Mouse (Mus musculus): ENCODE data around the gene 9630041A04Rik. TPM values are rescaled to one million over a fixed set of nuclear protein-coding genes. Genes with fewer than 3 reads are reported as not detected.

Gene 9630041A04Rik
- polyA plus RNA-seq, 1 experiment from 2014 or later: not detected

DNA sequence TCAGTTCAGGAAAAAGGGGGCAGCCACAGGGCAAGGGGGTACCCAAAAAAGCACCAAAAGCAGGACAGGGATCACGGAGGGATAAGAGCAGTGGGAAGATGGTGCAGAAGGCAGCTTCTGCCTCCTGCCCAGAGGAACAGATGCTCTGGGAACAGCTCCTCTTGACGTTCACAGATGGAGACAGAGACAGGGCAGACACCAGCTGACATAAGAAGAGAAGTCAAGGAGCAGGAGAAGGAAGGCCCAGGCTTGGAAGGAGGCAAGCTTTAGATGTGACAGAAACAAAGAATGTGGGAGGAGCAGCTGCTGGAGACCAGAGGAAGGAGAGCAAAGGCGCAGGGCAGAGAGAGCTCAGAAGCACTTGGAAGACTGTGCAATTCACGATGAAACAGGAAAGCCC, 94.6 kb downstream of the 9630041A04Rik start:
- WGBS (ENCODE audit: insufficient replicate concordance): 37% methylated on average over 4 of the region's 4 CpGs
- Histone ChIP-seq H3K36me3 (ENCODE audit: control insufficient read depth, insufficient read depth, low read length) (no peaks in the 10 kb centered on the region), H3K27me3 (ENCODE audit: control insufficient read depth, insufficient read depth, low read length) (no peaks in the 10 kb centered on the region), H3K9ac (ENCODE audit: low read depth, low read length) (no peak overlapping the region), H3K27ac (ENCODE audit: low read depth, low read length) (no peak overlapping the region), H3K4me1 (ENCODE audit: control insufficient read depth, insufficient read depth, low read length) (no peaks in the 10 kb centered on the region), H3K4me2 (no peak overlapping the region), H3K4me3 (ENCODE audit: low read depth, low read length) (no peak overlapping the region), H3K9me3 (replicated peaks; ENCODE audit: control insufficient read depth, low read length) (no peaks in the 10 kb centered on the region)
- ATAC-seq (replicated peaks; ENCODE audit: insufficient number of reproducible peaks, low FRiP score, low TSS enrichment): no peak

DNA sequence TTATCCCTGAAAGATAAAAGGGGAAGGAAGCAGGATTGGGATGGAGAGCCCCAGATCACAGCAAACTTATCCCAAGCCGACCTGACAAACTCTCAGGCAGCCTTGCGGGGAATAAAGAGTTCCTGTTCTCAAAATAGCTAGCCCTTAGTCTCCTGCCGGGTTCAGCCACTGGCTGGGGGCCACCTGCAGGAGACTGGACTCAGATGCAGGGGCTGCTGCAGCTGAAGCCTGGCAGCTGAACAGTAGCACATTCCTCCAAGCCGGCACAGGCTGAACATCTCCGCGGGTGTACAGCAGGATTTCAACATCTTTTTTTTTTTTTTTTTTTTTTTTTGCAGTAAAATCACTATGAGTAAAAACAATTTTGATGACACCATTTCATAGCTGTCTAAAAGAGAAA, 110.2 kb downstream of the 9630041A04Rik start:
- H3K9ac ChIP-seq (ENCODE audit: low read depth, low read length): no peak overlapping the region
- H3K27me3 ChIP-seq (ENCODE audit: control insufficient read depth, insufficient read depth, low read length): no peaks in the 10 kb centered on the region
- no peak overlapping the region for H3K27ac ChIP-seq (ENCODE audit: low read depth, low read length)
- H3K4me2 ChIP-seq: peak overlapping the region; percentile 14; the same call in 1 of the 2 replicates
- H3K4me3 ChIP-seq (ENCODE audit: low read depth, low read length): no peak overlapping the region
- no peaks in the 10 kb centered on the region for H3K9me3 ChIP-seq (replicated peaks; ENCODE audit: control insufficient read depth, low read length)
- no peaks in the 10 kb centered on the region for H3K4me1 ChIP-seq (ENCODE audit: control insufficient read depth, insufficient read depth, low read length)
- WGBS (ENCODE audit: insufficient replicate concordance): 21% methylated on average over 6 of the region's 6 CpGs
- no peaks in the 10 kb centered on the region for H3K36me3 ChIP-seq (ENCODE audit: control insufficient read depth, insufficient read depth, low read length)
- ATAC-seq (replicated peaks; ENCODE audit: insufficient number of reproducible peaks, low FRiP score, low TSS enrichment): no peak

DNA sequence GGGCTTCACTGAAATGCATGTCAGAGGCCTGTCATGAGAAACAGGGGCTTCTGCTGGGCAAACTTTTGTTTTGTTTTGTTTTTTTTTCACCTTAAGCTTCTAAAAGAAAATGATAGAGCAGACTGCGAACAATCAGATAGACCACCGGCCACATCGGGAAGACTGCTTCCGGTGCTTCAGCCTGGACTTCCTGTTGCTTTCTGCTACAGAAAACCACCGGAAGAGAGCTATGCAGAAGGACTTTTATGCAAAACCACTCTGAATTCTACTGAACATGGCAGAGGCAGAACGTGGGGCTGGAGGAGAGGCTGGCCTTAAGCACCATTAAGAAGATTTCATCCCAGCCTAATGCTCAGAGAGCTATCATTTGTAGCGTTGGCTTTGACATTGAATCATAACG, 110.7 kb downstream of the 9630041A04Rik start:
- 65% methylated on average over 8 of the region's 8 CpGs for WGBS (ENCODE audit: insufficient replicate concordance)
- no peak for ATAC-seq (replicated peaks; ENCODE audit: insufficient number of reproducible peaks, low FRiP score, low TSS enrichment)

DNA sequence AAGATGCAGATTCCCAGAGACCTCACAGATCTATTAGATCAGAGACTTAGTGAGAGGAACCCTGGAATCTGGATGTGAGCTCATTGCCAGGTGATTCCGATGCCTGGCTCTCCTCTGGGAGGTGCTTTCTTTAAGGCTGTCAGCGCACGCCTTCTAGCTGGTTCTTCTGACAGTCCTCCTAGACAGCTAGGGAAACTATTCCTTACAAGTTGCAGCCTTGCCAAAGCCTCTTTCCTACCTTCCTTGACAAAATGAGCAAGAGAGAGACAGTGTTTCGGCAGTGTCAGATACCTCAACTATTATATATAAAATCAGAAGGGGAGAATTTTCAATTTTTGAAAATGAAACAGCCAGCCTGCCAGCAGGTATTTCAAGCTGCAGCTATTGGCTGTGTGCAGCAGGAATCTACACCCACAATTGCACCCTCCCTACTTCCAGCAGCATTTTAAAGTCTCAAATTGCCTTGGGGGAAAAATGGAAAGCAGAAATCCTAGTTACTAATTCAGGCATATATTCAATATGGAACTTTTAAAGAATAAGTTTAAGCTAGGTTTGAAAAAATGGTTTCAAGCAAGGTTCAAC, 115.3 kb downstream of the 9630041A04Rik start:
- 73% methylated on average over 4 of the region's 4 CpGs for WGBS (ENCODE audit: insufficient replicate concordance)
- Histone ChIP-seq H3K9ac (ENCODE audit: low read depth, low read length) (no peak overlapping the region), H3K4me3 (ENCODE audit: low read depth, low read length) (no peak overlapping the region), H3K36me3 (ENCODE audit: control insufficient read depth, insufficient read depth, low read length) (no peaks in the 10 kb centered on the region), H3K4me1 (ENCODE audit: control insufficient read depth, insufficient read depth, low read length) (no peaks in the 10 kb centered on the region), H3K4me2 (no peak overlapping the region), H3K27ac (ENCODE audit: low read depth, low read length) (no peak overlapping the region), H3K9me3 (replicated peaks; ENCODE audit: control insufficient read depth, low read length) (no peaks in the 10 kb centered on the region), H3K27me3 (ENCODE audit: control insufficient read depth, insufficient read depth, low read length) (no peaks in the 10 kb centered on the region)
- ATAC-seq (replicated peaks; ENCODE audit: insufficient number of reproducible peaks, low FRiP score, low TSS enrichment): no peak

More for the DNA sequence above, 110.7 kb downstream of the 9630041A04Rik start:
- H3K27me3 ChIP-seq (ENCODE audit: control insufficient read depth, insufficient read depth, low read length): no peaks in the 10 kb centered on the region
- H3K9me3 ChIP-seq (replicated peaks; ENCODE audit: control insufficient read depth, low read length): no peaks in the 10 kb centered on the region
- H3K36me3 ChIP-seq (ENCODE audit: control insufficient read depth, insufficient read depth, low read length): no peaks in the 10 kb centered on the region
- H3K4me1 ChIP-seq (ENCODE audit: control insufficient read depth, insufficient read depth, low read length): no peaks in the 10 kb centered on the region
- no peak overlapping the region for H3K4me3 ChIP-seq (ENCODE audit: low read depth, low read length)
- H3K9ac ChIP-seq (ENCODE audit: low read depth, low read length): no peak overlapping the region
- no peak overlapping the region for H3K4me2 ChIP-seq
- no peak overlapping the region for H3K27ac ChIP-seq (ENCODE audit: low read depth, low read length)

DNA sequence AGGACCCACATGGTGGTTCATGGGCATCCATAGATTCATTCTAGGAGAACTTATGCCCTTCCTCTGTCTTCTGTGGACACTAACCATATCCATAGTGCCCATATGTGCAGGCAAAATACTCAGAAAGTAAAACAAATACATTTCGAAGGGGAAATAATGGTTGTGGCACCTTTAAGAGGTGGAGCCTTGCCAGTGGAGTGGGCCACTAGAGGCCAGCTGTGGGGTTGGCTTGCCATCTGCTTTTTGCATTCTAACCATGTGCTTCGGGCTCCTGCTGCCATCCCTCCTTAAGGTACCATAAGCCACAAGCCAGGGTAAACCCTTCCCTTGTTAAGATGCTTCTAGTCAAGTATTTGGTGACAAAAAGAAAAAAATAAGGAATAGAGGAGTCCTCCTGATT, 119.5 kb downstream of the 9630041A04Rik start:
- no peaks in the 10 kb centered on the region for H3K36me3 ChIP-seq (ENCODE audit: control insufficient read depth, insufficient read depth, low read length)

DNA sequence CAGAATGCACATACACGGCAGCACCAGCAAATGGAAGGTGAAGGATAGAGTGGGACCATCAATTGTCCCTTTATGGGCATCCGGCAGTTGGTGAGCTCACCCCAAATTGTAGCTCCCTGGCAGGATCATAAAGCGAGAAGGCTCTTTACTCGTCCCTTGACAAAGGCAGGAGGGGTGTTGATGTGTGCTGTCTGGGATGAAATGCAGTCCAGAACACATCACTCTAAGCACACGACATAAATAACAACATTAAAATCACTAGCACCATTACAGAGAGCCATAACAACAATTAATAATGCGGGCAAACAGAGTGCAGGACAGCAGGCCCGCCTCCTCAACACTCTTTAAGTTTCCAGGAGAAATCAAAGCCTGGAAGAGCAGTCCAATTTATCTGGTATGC, 120.7 kb downstream of the 9630041A04Rik start:
- H3K27ac ChIP-seq (ENCODE audit: low read depth, low read length): no peak overlapping the region
- no peaks in the 10 kb centered on the region for H3K9me3 ChIP-seq (replicated peaks; ENCODE audit: control insufficient read depth, low read length)
- WGBS (ENCODE audit: insufficient replicate concordance): 66% methylated on average over 7 of the region's 7 CpGs
- no peak overlapping the region for H3K9ac ChIP-seq (ENCODE audit: low read depth, low read length)
- no peak for ATAC-seq (replicated peaks; ENCODE audit: insufficient number of reproducible peaks, low FRiP score, low TSS enrichment)
- H3K4me3 ChIP-seq (ENCODE audit: low read depth, low read length): no peak overlapping the region
- no peak overlapping the region for H3K4me2 ChIP-seq
- H3K4me1 ChIP-seq (ENCODE audit: control insufficient read depth, insufficient read depth, low read length): no peaks in the 10 kb centered on the region
- H3K36me3 ChIP-seq (ENCODE audit: control insufficient read depth, insufficient read depth, low read length): no peaks in the 10 kb centered on the region
- peaks cover under 1% of the 10 kb centered on the region; the same call in 1 of the 2 replicates for H3K27me3 ChIP-seq (ENCODE audit: control insufficient read depth, insufficient read depth, low read length)

More for the DNA sequence above, 119.5 kb downstream of the 9630041A04Rik start:
- Histone ChIP-seq H3K9ac (ENCODE audit: low read depth, low read length) (no peak overlapping the region), H3K4me2 (no peak overlapping the region), H3K4me3 (ENCODE audit: low read depth, low read length) (no peak overlapping the region), H3K4me1 (ENCODE audit: control insufficient read depth, insufficient read depth, low read length) (no peaks in the 10 kb centered on the region), H3K9me3 (replicated peaks; ENCODE audit: control insufficient read depth, low read length) (no peaks in the 10 kb centered on the region), H3K27ac (ENCODE audit: low read depth, low read length) (no peak overlapping the region), H3K27me3 (ENCODE audit: control insufficient read depth, insufficient read depth, low read length) (no peaks in the 10 kb centered on the region)
- 74% methylated on average over 2 of the region's 2 CpGs for whole genome bisulfite sequencing (ENCODE audit: insufficient replicate concordance)
- ATAC-seq (replicated peaks; ENCODE audit: insufficient number of reproducible peaks, low FRiP score, low TSS enrichment): no peak

DNA sequence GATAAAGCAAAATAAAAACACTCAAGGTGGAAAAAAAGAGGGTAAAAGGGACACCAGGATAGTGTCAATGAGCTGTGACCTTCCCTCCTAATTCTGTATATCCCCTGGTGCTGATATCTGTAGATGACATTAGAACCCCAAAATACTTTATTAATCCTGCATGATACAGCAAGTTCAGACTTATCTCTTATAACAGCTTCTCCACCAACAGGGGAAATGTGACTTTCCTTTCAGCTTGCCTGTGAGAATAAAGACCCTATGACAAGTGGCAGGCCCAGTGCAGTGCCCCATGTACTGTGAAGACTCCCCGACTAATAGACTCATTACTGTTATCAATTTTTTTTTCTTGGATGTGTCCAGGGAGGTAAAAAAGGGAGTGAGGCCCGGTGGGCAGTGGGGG, 125.3 kb downstream of the 9630041A04Rik start:
- H3K27me3 ChIP-seq (ENCODE audit: control insufficient read depth, insufficient read depth, low read length): peaks cover 3% of the 10 kb centered on the region; the same call in 1 of the 2 replicates
- H3K4me2 ChIP-seq: no peak overlapping the region
- H3K4me3 ChIP-seq (ENCODE audit: low read depth, low read length): no peak overlapping the region
- WGBS (ENCODE audit: insufficient replicate concordance): 78% methylated on average over 2 of the region's 2 CpGs
- no peaks in the 10 kb centered on the region for H3K9me3 ChIP-seq (replicated peaks; ENCODE audit: control insufficient read depth, low read length)
- no peak for ATAC-seq (replicated peaks; ENCODE audit: insufficient number of reproducible peaks, low FRiP score, low TSS enrichment)
- no peaks in the 10 kb centered on the region for H3K36me3 ChIP-seq (ENCODE audit: control insufficient read depth, insufficient read depth, low read length)
- H3K27ac ChIP-seq (ENCODE audit: low read depth, low read length): no peak overlapping the region
- H3K4me1 ChIP-seq (ENCODE audit: control insufficient read depth, insufficient read depth, low read length): no peaks in the 10 kb centered on the region
- no peak overlapping the region for H3K9ac ChIP-seq (ENCODE audit: low read depth, low read length)

DNA sequence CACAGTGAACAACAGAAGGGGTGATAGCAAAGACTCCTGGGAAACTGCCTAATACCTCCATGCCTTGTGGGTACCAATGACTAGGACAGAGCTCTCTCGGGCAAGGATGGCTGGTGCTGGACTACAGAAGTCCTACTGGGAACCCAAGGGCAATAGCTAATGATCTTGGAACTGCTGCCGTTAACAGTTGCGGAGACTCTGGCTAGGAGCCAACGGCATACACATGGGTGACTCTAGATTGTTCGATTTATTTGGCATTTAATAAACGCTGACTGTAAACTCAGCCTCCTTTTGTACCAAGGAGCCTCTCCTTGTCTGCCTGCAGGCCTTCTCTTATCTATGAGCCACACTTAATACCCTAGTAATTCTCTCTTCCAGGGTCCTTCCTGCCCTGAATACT, 128.4 kb downstream of the 9630041A04Rik start:
- no peaks in the 10 kb centered on the region for H3K9me3 ChIP-seq (replicated peaks; ENCODE audit: control insufficient read depth, low read length)
- no peaks in the 10 kb centered on the region for H3K4me1 ChIP-seq (ENCODE audit: control insufficient read depth, insufficient read depth, low read length)
- no peak overlapping the region for H3K4me2 ChIP-seq
- H3K27me3 ChIP-seq (ENCODE audit: control insufficient read depth, insufficient read depth, low read length): peaks cover 6% of the 10 kb centered on the region
- H3K27ac ChIP-seq (ENCODE audit: low read depth, low read length): no peak overlapping the region
- no peak overlapping the region for H3K4me3 ChIP-seq (ENCODE audit: low read depth, low read length)
- WGBS (ENCODE audit: insufficient replicate concordance): 80% methylated on average over 6 of the region's 6 CpGs
- no peak overlapping the region for H3K9ac ChIP-seq (ENCODE audit: low read depth, low read length)
- no peaks in the 10 kb centered on the region for H3K36me3 ChIP-seq (ENCODE audit: control insufficient read depth, insufficient read depth, low read length)
- no peak for ATAC-seq (replicated peaks; ENCODE audit: insufficient number of reproducible peaks, low FRiP score, low TSS enrichment)

DNA sequence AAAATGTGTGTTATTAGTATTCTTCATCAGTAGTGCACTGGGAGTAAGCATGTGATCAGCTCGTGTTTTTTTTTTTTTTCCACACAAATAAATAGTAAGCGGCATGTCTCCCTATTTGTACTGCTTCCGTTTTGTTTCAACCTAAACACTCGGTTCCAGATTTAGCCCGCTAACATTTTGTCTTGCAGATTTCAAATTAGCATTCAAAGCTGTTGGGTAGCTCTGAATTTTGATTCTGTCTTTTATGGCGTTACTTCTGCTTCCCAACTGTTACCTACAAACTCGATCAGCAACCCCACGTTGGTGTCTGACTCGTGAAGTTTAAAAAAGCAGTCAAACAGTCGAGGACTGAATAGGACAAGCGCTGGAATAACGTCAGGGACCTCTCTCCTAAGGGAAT, 129.2 kb downstream of the 9630041A04Rik start:
- ATAC-seq (replicated peaks; ENCODE audit: insufficient number of reproducible peaks, low FRiP score, low TSS enrichment): no peak
- Histone ChIP-seq H3K27me3 (ENCODE audit: control insufficient read depth, insufficient read depth, low read length) (peaks cover 6% of the 10 kb centered on the region), H3K9me3 (replicated peaks; ENCODE audit: control insufficient read depth, low read length) (no peaks in the 10 kb centered on the region), H3K36me3 (ENCODE audit: control insufficient read depth, insufficient read depth, low read length) (no peaks in the 10 kb centered on the region), H3K4me3 (ENCODE audit: low read depth, low read length) (no peak overlapping the region), H3K9ac (ENCODE audit: low read depth, low read length) (no peak overlapping the region), H3K27ac (ENCODE audit: low read depth, low read length) (no peak overlapping the region), H3K4me1 (ENCODE audit: control insufficient read depth, insufficient read depth, low read length) (peaks cover 6% of the 10 kb centered on the region), H3K4me2 (no peak overlapping the region)
- 82% methylated on average over 12 of the region's 12 CpGs for WGBS (ENCODE audit: insufficient replicate concordance)

Data from heart, embryonic 11.5 days (tissue).